Mouse (Mus musculus) hindbrain, embryonic 16.5 days (tissue): Measurements from ENCODE around the gene Timmdc1. TPM values are rescaled to one million over a fixed set of nuclear protein-coding genes. Genes with fewer than 3 reads are reported as not detected.
A peak's percentile ranks its signal among the peaks of the same experiment; 100 is the strongest.

Source experiments
- ATAC-seq: fragments of 200-750 bp; cut with Nextera tagmentation; 2 replicates; pipeline ENCODE4 v1.8.0; 2017; ENCODE audit warnings: moderate TSS enrichment, moderate library complexity
- H3K27ac ChIP-seq: fragments of 300-500 bp; sonication (generic); 2 replicates; pipeline ENCODE4 v1.5.1; 2014; ENCODE audit warnings: low read depth, mild to moderate bottlenecking, control low read depth, low read length, moderate library complexity
- H3K27me3 ChIP-seq: fragments of 300-500 bp; sonication (generic); replicated peaks from 2 replicates; pipeline ENCODE4 v1.6.1; 2014; ENCODE audit warnings: low read length; ENCODE audit not compliant: control insufficient read depth, insufficient read depth
- H3K36me3 ChIP-seq: fragments of 300-500 bp; sonication (generic); 2 replicates; pipeline ENCODE4 v1.6.1; 2014; ENCODE audit warnings: mild to moderate bottlenecking, low read length, moderate library complexity, mixed read lengths; ENCODE audit not compliant: control insufficient read depth, insufficient read depth
- H3K4me1 ChIP-seq: fragments of 300-500 bp; sonication (generic); 2 replicates; pipeline ENCODE4 v1.6.1; 2014; ENCODE audit warnings: low read depth, low read length; ENCODE audit not compliant: control insufficient read depth, insufficient read depth
- H3K4me2 ChIP-seq: fragments of 300-500 bp; sonication (generic); 2 replicates; pipeline ENCODE4 v1.6.1; 2014; ENCODE audit warnings: mild to moderate bottlenecking, low read length, control low read depth, moderate library complexity
- H3K4me3 ChIP-seq: fragments of 300-500 bp; sonication (generic); 2 replicates; pipeline ENCODE4 v1.5.1; 2014; ENCODE audit warnings: mild to moderate bottlenecking, low read length, control low read depth, moderate library complexity
- H3K9ac ChIP-seq: fragments of 300-500 bp; sonication (generic); 2 replicates; pipeline ENCODE4 v1.6.1; 2014; ENCODE audit warnings: low read depth, mild to moderate bottlenecking, control low read depth, low read length, moderate library complexity
- H3K9me3 ChIP-seq: fragments of 300-500 bp; sonication (generic); 2 replicates; pipeline ENCODE4 v1.6.1; 2014; ENCODE audit warnings: mild to moderate bottlenecking, low read length, moderate library complexity; ENCODE audit not compliant: control insufficient read depth
- WGBS: fragments of 180-500 bp; shearing (Covaris S2); extraction: QIAGEN DNeasy Blood & Tissue Kit; methylation state at CpG from one replicate; pipeline ENCODE4 v1.1.7; 2014; 5-methylcytosine and 5-hydroxymethylcytosine counted together
- polyA plus RNA-seq: library from polyadenylated mRNA; unstranded; fragments of >200 nt; fragmentation: Nextera tagmentation; extraction: Ambion mirVana; gene quantifications from 2 replicates; pipeline ENCODE4 v1.2.1, GENCODE M21; 2015

Timmdc1 gene
- 28.0 and 32.8 TPM in 2 replicates for polyA plus RNA-seq

- Histone ChIP-seq H3K9ac (peak within 1 kb of the TSS; percentile 97), H3K4me3 (peak within 1 kb of the TSS; percentile 96), H3K4me1 (peaks cover 5% of the 10 kb centered on the region), H3K27me3 (no peaks in the 10 kb centered on the region), H3K9me3 (no peaks in the 10 kb centered on the region), H3K36me3 (peaks cover 23% of the 10 kb centered on the region), H3K4me2 (peak within 1 kb of the TSS; percentile 74), H3K27ac (peak within 1 kb of the TSS; percentile 90)
- peak; percentile 98 for ATAC-seq
- under 1% methylated on average over 72 of the region's 73 CpGs for WGBS
Observed at GRCm38 (mm10) chr16:38522129-38523084, at the start of gene Timmdc1. Timmdc1 (minus strand) TSS chr16:38522663.

GRCm38 (mm10) chr16:38571481-38571880 is 49.0 kb upstream of the Timmdc1 start:
- ATAC-seq: no peak
- Histone ChIP-seq H3K27ac (no peak overlapping the region), H3K27me3 (no peaks in the 10 kb centered on the region), H3K4me2 (no peak overlapping the region), H3K36me3 (peaks cover 27% of the 10 kb centered on the region), H3K9ac (no peak overlapping the region), H3K4me1 (no peaks in the 10 kb centered on the region), H3K4me3 (no peak overlapping the region), H3K9me3 (no peaks in the 10 kb centered on the region)
- 97% methylated on average over 3 of the region's 3 CpGs for WGBS

- H3K4me2 ChIP-seq: no peak overlapping the region
- H3K9me3 ChIP-seq: no peaks in the 10 kb centered on the region
- peaks cover 14% of the 10 kb centered on the region for H3K4me1 ChIP-seq
- ATAC-seq: no peak
- no peaks in the 10 kb centered on the region for H3K27me3 ChIP-seq
- H3K36me3 ChIP-seq: peaks cover 21% of the 10 kb centered on the region
- H3K9ac ChIP-seq: no peak overlapping the region
- H3K27ac ChIP-seq: no peak overlapping the region
- no peak overlapping the region for H3K4me3 ChIP-seq
- 100% methylated on average over 5 of the region's 5 CpGs for WGBS
Observed at GRCm38 (mm10) chr16:38568192-38568591, 45.7 kb upstream of the Timmdc1 start.

GRCm38 (mm10) chr16:38563516-38563915 is 41.1 kb upstream of the Timmdc1 start:
- Histone ChIP-seq H3K4me2 (peak overlapping the region; percentile 63), H3K9ac (peak overlapping the region; percentile 92), H3K27me3 (peaks cover 7% of the 10 kb centered on the region; the same call in 1 of the 2 replicates), H3K27ac (no peak overlapping the region), H3K4me1 (peaks cover 14% of the 10 kb centered on the region), H3K9me3 (no peaks in the 10 kb centered on the region), H3K36me3 (peaks cover 7% of the 10 kb centered on the region), H3K4me3 (peak overlapping the region; percentile 86)
- no peak for ATAC-seq
- 37% methylated on average over 10 of the region's 10 CpGs for WGBS

- WGBS: under 1% methylated on average over 25 of the region's 25 CpGs
- H3K27me3 ChIP-seq: peaks cover 7% of the 10 kb centered on the region
- H3K4me2 ChIP-seq: peak overlapping the region; percentile 63
- peaks cover 4% of the 10 kb centered on the region for H3K36me3 ChIP-seq
- no peak; the same call in 1 of the 2 replicates for ATAC-seq
- H3K9ac ChIP-seq: peak overlapping the region; percentile 92
- peak overlapping the region; percentile 86 for H3K4me3 ChIP-seq
- peak overlapping the region; percentile 80 for H3K27ac ChIP-seq
- peaks cover 14% of the 10 kb centered on the region for H3K4me1 ChIP-seq
- no peaks in the 10 kb centered on the region for H3K9me3 ChIP-seq
Observed at GRCm38 (mm10) chr16:38562968-38563327, 40.5 kb upstream of the Timmdc1 start.

DNA sequence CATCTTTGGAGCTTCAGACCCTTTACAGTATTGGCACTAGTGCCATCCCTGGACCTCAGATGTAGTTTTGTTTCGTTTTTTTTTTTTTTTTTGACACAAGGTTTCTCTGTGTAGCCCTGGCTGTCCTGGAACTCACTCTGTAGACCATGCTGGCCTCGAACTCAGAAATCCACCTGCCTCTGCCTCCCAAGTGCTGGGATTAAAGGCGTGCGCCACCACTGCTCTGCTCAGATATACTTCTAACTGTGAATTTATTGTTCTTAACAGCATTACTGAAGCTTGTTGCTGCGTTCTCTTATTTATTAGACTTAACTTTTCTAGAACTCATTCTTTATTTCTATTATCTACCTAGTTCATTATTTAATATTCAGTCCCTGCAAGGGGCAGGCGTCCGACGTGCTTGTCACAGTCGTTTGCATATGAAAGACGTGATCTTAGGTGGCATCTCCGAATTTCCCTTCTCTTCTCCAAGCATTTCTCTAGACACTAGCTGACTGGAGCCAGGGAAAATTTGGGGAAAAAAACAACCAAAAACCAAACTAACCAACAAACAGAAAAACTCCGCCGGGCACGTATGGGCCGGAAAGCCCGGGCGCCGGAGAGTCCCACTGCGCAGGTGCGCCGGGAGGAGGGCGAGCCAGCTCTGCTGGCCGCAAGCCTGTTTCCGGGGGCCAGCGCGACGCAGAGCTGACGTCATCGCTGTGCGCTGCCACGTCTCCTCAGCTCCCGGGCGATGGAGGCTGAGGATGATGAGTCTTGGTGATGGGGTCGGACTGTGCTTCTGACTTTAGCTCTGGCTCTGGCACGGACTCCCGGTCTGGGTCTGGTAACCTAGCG is 39.9 kb upstream of the Timmdc1 start:
- peaks cover 14% of the 10 kb centered on the region for H3K4me1 ChIP-seq
- WGBS: 7% methylated on average over 37 of the region's 37 CpGs
- ATAC-seq: peak; percentile 97
- peak overlapping the region; percentile 80 for H3K27ac ChIP-seq
- H3K4me3 ChIP-seq: peak overlapping the region; percentile 86
- peak overlapping the region; percentile 92 for H3K9ac ChIP-seq
- no peaks in the 10 kb centered on the region for H3K9me3 ChIP-seq
- H3K36me3 ChIP-seq: peaks cover 4% of the 10 kb centered on the region
- peaks cover 7% of the 10 kb centered on the region for H3K27me3 ChIP-seq
- peak overlapping the region; percentile 63 for H3K4me2 ChIP-seq

DNA sequence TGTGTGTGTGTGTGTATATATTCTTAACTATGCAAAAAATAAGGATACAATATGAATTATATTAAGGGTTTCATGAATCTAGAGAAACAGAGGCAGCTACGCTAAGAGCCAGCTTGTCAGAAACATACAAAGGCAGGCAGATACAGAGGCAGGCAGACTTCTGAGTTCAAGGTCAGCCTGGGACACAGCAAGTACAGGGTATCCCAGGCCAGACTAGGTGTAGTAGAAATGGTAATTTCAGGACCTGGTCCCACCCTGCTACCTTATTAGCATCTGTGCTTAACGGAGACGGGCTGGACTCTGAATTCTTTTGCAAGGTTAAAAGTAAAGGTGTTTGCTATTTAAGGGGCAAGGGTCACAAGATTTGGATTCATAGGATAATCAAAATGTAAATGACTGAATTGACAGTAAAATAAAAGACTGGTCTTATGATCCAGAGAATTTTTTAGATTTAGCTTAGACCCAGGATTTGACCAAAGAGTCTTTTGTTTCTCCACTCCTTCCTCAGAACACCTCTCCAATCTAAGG is 35.8 kb upstream of the Timmdc1 start, which contains the start of gene Tmem39a:
Gene Tmem39a, plus strand, starts transcription at position 478 of the 528 bp plus-strand sequence.
- H3K4me2 ChIP-seq: no peak within 1 kb of the TSS
- 83% methylated on average over 3 of the region's 3 CpGs for WGBS
- no peak within 1 kb of the TSS for H3K4me3 ChIP-seq
- H3K4me1 ChIP-seq: no peaks in the 10 kb centered on the region
- no peaks in the 10 kb centered on the region for H3K9me3 ChIP-seq
- no peaks in the 10 kb centered on the region for H3K36me3 ChIP-seq
- H3K27ac ChIP-seq: no peak within 1 kb of the TSS
- no peak within 1 kb of the TSS for H3K9ac ChIP-seq
- peaks cover 21% of the 10 kb centered on the region for H3K27me3 ChIP-seq
- ATAC-seq: no peak

DNA sequence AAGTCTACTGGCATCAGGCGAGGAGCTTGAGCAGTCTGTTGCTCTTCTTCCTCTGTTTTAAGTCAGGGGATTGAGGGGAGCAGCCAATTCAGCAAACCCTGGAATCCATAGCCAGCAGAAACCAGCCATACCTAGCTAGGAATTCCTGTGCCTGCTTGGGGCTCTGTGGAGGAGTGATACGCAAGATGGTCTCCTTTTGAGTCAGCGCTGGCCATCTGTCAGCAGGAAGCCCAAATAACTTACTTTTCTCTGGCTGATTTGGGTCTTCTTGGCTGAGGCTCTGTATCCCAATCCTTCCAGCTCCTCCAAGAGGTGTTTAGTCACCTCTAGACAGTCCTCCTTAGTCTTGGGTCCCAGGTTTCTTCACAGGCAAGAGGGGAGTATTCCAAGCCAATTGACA is 33.5 kb upstream of the Timmdc1 start:
- H3K4me2 ChIP-seq: no peak overlapping the region
- WGBS: 82% methylated on average over 3 of the region's 3 CpGs
- no peaks in the 10 kb centered on the region for H3K36me3 ChIP-seq
- H3K27ac ChIP-seq: no peak overlapping the region
- H3K4me1 ChIP-seq: no peaks in the 10 kb centered on the region
- H3K27me3 ChIP-seq: peaks cover 23% of the 10 kb centered on the region
- no peak overlapping the region for H3K9ac ChIP-seq
- H3K4me3 ChIP-seq: no peak overlapping the region
- ATAC-seq: no peak
- H3K9me3 ChIP-seq: no peaks in the 10 kb centered on the region
